Mouse (Mus musculus): ENCODE data around the gene Snx22.

The Snx22 gene

DNA sequence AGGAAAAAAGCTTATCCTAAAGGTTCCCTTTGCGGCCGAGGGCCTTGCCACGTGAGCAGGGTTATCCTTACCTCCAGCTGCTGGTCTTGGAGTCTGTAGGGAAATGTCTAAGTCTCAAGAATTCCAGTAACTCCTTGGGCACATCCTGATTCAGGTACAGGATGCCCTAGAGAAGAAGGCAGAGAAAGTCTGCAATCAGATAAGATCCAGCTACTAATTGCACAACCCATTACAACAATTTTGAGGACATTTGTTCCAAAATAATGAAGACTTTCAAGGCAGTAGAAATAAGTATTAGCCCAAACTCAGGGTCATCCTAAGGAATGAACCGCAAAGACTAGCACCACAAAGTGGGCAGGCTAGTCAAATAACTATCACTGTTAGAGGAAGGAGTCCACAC, 1.5 kb downstream of the Snx22 start:
- no peak for DNase-seq

- DNase-seq: peak; percentile 97
These were observed 2.0 kb downstream of the Snx22 start for GRCm38 (mm10) chr9:66067542-66067941.

DNA sequence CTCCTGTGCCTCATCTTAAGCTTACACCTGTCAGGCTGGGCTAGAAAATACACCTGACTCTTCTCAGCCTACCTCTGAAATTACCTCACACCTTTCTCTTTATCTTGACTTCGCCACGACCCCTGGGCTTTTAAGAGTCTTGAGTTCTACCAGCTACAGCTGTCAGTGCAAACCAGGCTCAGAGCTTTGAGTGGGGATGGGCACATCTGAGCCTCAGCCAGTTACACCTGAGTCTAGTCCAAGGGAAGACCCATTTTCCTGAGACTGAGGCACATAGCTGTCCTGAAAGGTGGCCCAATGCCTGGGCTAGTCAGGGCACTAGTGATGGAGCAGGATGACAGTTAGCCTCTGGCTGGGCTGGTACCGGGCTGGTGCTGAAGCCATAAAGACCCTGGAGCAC, 2.7 kb downstream of the Snx22 start:
- peak; percentile 85 for DNase-seq

DNA sequence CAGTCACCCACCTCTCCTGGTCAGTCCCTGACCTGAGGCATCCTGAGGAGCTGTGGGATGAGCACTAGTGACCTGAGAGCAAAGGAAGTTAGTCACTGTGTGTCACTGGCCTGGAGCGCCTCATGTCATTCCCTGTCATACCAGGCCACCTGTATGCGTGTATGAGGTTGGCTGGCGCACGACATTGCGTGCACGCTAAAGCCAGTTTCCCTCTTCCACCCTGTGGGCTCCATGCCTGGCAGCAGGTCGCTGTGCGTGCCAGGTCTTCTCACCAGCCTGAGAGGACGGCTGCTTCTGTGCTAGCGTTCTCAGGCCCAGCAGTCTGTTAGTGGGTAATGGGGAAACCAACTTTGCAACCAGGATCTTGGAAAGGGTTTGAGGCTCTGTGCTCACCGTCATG, 5.2 kb downstream of the Snx22 start:
- peak; percentile 82 for DNase-seq

- peak; percentile 59 for DNase-seq
These were observed 6.1 kb downstream of the Snx22 start for GRCm38 (mm10) chr9:66063446-66063845.

- peak; percentile 72 for DNase-seq
These were observed 7.9 kb downstream of the Snx22 start for GRCm38 (mm10) chr9:66061656-66062055.

GRCm38 (mm10) chr9:66060986-66061385, 8.5 kb downstream of the Snx22 start:
- DNase-seq: peak; percentile 70

- no peak for DNase-seq
These were observed 9.2 kb downstream of the Snx22 start for GRCm38 (mm10) chr9:66060308-66060647.

DNA sequence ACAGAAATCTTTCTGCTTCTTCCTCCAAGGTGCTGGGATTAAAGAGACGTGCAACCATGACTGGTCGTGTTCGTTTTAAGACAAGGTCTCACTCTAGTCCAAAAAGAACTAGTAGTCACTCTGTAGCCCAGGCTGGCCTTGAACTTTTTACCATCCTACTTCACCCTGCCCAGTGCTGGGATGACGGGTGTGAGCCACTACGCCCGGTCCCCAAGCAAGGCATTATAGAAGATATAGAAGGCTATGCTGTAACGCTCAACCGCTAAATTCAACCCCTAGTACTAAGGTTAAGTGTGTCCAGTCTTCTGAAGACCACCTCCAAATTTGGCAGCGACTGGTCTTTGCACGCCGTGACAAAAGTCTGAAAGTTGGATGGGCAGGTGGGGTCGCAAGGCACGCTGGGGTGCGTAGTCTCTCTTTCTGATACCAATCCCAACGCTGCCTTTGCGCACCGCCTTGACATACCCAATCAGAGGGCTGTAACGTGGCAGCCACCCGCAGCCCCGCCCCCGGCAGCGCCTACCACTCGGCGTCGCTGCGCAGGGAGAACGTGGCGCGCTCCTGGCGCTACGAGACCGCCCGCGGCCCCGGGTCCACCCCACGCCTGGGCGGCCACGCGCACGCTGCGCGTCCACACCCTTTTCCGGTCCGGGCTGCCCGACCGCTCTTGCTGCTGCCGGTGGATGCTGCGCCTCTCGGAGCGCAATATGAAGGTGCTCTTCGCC, 9.8 kb downstream of the Snx22 start, which contains the start of gene Ppib:
TSS of gene Ppib (plus strand) at position 640 of the 725 bp plus-strand sequence.
- peak; percentile 100 for DNase-seq

DNA sequence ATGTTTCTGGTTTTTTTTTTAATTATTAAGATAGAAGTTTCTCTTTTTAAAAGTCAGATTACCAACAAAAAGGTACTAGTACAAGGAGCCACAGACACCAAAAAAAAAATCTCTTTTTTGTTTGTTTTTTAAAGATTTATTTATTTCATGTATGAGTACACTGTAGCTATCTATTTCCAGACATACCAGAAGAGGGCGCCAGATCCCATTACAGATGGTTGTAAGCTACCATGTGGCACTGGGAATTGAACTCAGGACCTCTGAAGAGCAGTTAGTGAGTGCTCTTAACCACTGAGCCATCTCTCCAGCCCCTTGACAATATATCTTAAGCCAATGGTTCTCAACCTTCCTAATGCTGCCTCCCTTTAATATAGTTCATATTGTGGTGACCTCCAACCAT, 15.9 kb downstream of the Snx22 start:
- DNase-seq: no peak

DNA sequence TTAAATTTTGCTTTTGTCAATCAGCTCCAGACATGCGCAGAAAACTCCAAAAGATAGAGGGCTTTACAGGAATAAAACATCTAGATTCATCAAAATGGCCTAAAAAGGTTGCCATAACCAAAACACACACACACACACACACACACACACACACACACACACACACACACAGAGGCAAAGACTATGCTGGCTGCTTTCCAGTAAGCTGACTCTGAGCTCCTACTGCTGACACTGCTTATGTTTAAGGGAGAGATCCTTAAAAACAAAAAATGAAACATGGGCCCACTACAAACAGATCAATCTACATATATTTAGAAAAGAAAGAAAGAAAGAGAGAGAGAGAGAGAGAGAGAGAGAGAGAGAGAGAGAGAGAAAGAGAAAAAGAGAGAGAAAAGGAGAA, 16.8 kb downstream of the Snx22 start:
- no peak for DNase-seq

DNA sequence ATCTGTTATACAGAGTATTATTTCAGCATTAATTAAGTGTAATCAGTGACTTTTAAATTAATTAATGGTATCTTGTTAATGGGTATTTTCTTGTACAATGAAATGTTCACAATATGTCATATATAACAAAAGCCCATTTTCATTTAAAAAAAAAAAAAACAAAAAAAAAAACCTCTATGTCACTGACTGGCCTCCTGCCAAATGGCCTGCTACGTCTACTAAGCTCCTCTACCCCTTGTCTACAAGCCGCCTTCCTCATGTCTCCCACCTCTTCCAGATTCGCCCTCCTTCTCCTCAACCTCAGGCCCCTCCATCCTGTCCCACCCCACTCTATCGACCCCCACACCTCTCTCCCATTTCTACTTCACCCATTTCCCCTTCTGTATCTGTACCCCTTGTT, 18.0 kb downstream of the Snx22 start:
- peak; percentile 30 for DNase-seq

GRCm38 (mm10) chr9:66049931-66050601, 19.5 kb downstream of the Snx22 start:
- peak; percentile 93 for DNase-seq

DNA sequence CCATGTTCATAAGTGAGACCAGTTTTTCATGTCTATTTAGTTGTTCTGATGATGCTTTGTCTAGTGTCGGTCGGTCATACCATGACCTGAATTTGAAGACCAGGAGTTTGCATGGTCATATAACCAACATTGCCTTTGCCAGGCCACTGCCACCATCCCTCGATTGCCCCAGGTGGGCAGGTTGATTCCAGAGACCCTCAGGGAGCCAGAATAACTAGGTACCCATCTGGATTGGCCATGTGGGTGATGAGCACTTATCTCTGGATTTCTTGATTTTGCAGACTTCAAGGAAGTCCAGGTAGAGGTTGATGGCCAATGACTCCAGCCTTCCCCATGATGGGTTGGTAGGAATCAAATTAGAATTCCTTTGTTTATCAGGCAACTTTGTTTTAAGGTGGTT, 26.3 kb downstream of the Snx22 start:
- DNase-seq: peak; percentile 78

GRCm38 (mm10) chr9:66042331-66042730, 27.2 kb downstream of the Snx22 start:
- DNase-seq: peak; percentile 86

DNA sequence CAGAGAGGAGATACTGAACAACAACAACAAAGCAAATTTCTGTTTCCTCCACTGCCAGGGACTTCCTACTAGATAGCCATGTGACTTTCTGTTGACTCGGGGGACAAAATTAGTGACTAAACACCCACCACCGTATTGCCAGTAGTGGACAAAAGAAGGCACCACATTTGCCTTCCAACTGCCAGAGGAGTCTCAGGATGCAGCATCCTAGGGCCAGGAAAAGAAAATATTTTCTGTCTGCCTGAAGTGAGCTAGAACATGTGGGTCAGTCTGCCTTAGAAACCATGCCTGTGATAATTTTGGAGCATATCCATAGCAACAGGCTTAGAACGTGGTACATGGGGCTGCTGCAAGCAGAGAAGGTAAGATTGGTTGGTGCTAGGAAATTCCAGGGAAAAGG, 28.7 kb downstream of the Snx22 start:
- peak; percentile 59 for DNase-seq

- peak; percentile 48 for DNase-seq
These were observed 30.2 kb downstream of the Snx22 start for GRCm38 (mm10) chr9:66039290-66039689.

GRCm38 (mm10) chr9:66038581-66038980, 30.9 kb downstream of the Snx22 start:
- peak; percentile 83 for DNase-seq

GRCm38 (mm10) chr9:66038082-66038481, 31.4 kb downstream of the Snx22 start:
- peak; percentile 12 for DNase-seq

GRCm38 (mm10) chr9:66020601-66021000, 48.9 kb downstream of the Snx22 start:
- DNase-seq: peak; percentile 13

All from heart, adult 11 months (tissue).